7 mouse cellular contexts compared by ENCODE assay signal in the genomic region with DNA sequence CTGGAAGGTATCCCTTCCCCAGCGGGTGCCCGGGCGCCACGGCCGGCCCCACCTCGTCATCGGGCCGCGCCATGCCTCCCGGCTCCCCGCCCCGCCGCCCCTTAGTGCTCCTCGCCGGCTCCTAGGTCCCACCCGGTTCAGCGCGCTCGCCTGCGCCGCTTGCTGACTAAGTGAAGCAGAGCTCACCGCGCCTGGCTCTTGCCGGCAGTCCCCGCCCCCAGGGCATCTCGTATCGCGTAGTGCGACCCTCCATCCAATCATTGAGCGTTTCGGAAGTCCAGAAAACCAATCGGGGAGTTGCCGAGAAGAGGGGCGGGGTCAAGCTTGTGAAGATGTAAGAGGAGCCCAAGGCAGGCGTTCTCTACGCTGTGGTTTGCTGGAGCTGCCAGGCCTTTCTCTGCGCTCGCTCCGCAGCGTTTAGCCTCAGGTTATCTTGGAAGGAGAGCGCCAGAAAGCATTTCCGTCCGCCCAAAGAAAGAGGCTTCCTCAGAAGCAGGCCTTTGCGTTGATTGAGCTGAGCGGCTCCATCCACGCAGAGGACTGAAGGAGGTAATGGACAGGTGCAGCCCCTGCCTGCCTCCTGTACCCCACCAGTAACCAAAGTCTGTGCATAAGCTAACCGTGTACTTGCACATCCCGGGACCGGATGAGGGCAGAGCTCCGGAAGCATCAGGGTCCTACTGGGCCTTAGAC. TPM values are rescaled to one million over a fixed set of nuclear protein-coding genes. Genes with fewer than 3 reads are reported as not detected.
DNase-seq lines count a peak whose midpoint lies in the region; ATAC-seq lines count a peak whose summit lies in the region.

Gene Flvcr1, minus strand, starts transcription at position 138 of the 693 bp plus-strand sequence.

- peak within 1 kb of the TSS; percentile 95 for H3K4me2 ChIP-seq in intestine, embryonic 15.5 days (replicated peaks)

- no peaks in the 10 kb centered on the region for H3K27me3 ChIP-seq in intestine, embryonic 15.5 days (replicated peaks)
- no peaks in the 10 kb centered on the region for H3K27me3 ChIP-seq in midbrain, embryonic 10.5 days (ENCODE audit: low read depth, poor library complexity, severe bottlenecking)

- intact Hi-C loops in gastrocnemius, postnatal 36 days (cut with DNase I), result loop anchor here (5.0 kb wide), 1 partner anchor 36 kb away; the partner anchor contains the start of genes Nsl1 and Tatdn3
- intact Hi-C loops in left cerebral cortex, postnatal 25 days (cut with DNase I), result loop anchor here (1.0 kb wide), 1 partner anchor 36 kb away; the partner anchor contains the start of gene Tatdn3

- under 1% methylated on average over 49 of the region's 50 CpGs for WGBS in intestine, embryonic 15.5 days
- 0% methylated on average over 50 of the region's 50 CpGs for whole genome bisulfite sequencing in midbrain, embryonic 10.5 days

- 0 out of 2 replicates have a peak, but pooled peaks cover 3% of the 10 kb centered on the region for H3K36me3 ChIP-seq in intestine, embryonic 15.5 days
- peaks cover 9% of the 10 kb centered on the region for H3K36me3 ChIP-seq in midbrain, embryonic 10.5 days

- H3K4me1 ChIP-seq in intestine, embryonic 15.5 days (replicated peaks), result peaks cover 12% of the 10 kb centered on the region
- peaks cover 26% of the 10 kb centered on the region for H3K4me1 ChIP-seq in midbrain, embryonic 10.5 days

- peak within 1 kb of the TSS; percentile 86 for H3K4me3 ChIP-seq in intestine, embryonic 15.5 days (replicated peaks)
- H3K4me3 ChIP-seq in midbrain, embryonic 10.5 days, result peak within 1 kb of the TSS; percentile 87

- no peaks in the 10 kb centered on the region for H3K9me3 ChIP-seq in intestine, embryonic 15.5 days
- H3K9me3 ChIP-seq in midbrain, embryonic 10.5 days (replicated peaks), result no peaks in the 10 kb centered on the region

- DNase-seq in adrenal gland, adult 2 months, result peak; percentile 99
- DNase-seq in embryo, embryonic 11.5 days (ENCODE audit: low read depth, low spot score), result peak; percentile 99
- peak; percentile 93 to 98 for DNase-seq in gastrocnemius, postnatal 36 days
- peak; percentile 98 to 100 for DNase-seq in left cerebral cortex, postnatal 25 days (ENCODE audit: low spot score in 2 of 2)
- DNase-seq in midbrain, embryonic 10.5 days (ENCODE audit: low spot score), result peak; percentile 99
- peak; percentile 96 for DNase-seq in right cerebral cortex, postnatal 4 days

- peak within 1 kb of the TSS; percentile 84 for H3K9ac ChIP-seq in intestine, embryonic 15.5 days

- ATAC-seq in intestine, embryonic 15.5 days, result peak; percentile 98

- H3K27ac ChIP-seq in intestine, embryonic 15.5 days, result peak within 1 kb of the TSS; percentile 92
- H3K27ac ChIP-seq in midbrain, embryonic 10.5 days (replicated peaks), result peak within 1 kb of the TSS; percentile 93

RNA-seq across cellular contexts. Expression of gene Flvcr1, which starts in this region (rescaled TPM):
- total RNA-seq in adrenal gland, adult 2 months (2021), result 10 to 100 TPM in 1 of 2 experiments, 1 to 10 TPM in 1; 9.5 to 16.8 TPM
- 20.7 and 27.7 TPM in 2 replicates for polyA plus RNA-seq in adrenal gland, adult 2 months (2012; rRNA removed)
- 10 to 100 TPM; 12.5 to 20.2 TPM for total RNA-seq in gastrocnemius, postnatal 36 days (2021)
- 9.8 and 10.7 TPM in 2 replicates for polyA plus RNA-seq in intestine, embryonic 15.5 days (2015; fragmentation: Nextera tagmentation; extraction: Ambion mirVana)
- total RNA-seq in left cerebral cortex, postnatal 25 days (2021), result 10 to 100 TPM; 13.0 to 15.3 TPM
- polyA plus RNA-seq in midbrain, embryonic 10.5 days (2016; fragmentation: Nextera tagmentation; extraction: Ambion mirVana), result 8.3 and 8.6 TPM in 2 replicates

Comparison
In these comparisons a context has a peak if more than half of its experiments do, and no peak if none do; other contexts are left out.
1. Peak in every context shown above with its lines: DNase-seq, ATAC-seq, H3K4me3 ChIP-seq and H3K27ac ChIP-seq.